Mouse (Mus musculus) megakaryocyte, adult 5-6 weeks (primary cell): ENCODE measurements around the gene Elovl2. TPM values are rescaled to one million over a fixed set of nuclear protein-coding genes. Genes with fewer than 3 reads are reported as not detected.
"Not testable (repeated sequence)": the region's sequence is repeated elsewhere in the genome, so short reads cannot be mapped to it uniquely, and the experiment has no call there.

Source experiments
- ATAC-seq: 2 replicates; pipeline ENCODE4 v1.8.0; 2016; ENCODE audit warnings: mild to moderate bottlenecking, inconsistent platforms; ENCODE audit not compliant: poor library complexity, severe bottlenecking
- total RNA-seq, 2 experiments: library from RNA; stranded (forward) in 1 of 2; stranded (reverse) in 1 of 2; fragments of 153-499, 151-499 nt in 1 of 2; fragments of 221-1000, 200-1000 nt in 1 of 2; gene quantifications; 2 replicates each; pipeline versions ENCODE4 v1.2.3 to v1.2.4; 2015 to 2017

Elovl2 gene
- total RNA-seq (2015), result not detected in 2 replicates
- total RNA-seq (2017), result not detected in 2 replicates

GRCm38 (mm10) chr13:41220304-41220834 lies at the start of gene Elovl2:
Gene Elovl2 (minus strand): TSS chr13:41220405.
- ATAC-seq, result peak; percentile 84

- no peak for ATAC-seq
These were observed 47.7 kb upstream of the Elovl2 start for GRCm38 (mm10) chr13:41267827-41268408.

- peak; percentile 79 for ATAC-seq
These were observed 43.2 kb upstream of the Elovl2 start for GRCm38 (mm10) chr13:41263304-41264006.

GRCm38 (mm10) chr13:41261617-41262016 lies 41.4 kb upstream of the Elovl2 start:
- ATAC-seq, result not testable (repeated sequence)

GRCm38 (mm10) chr13:41257851-41258250 lies 37.6 kb upstream of the Elovl2 start:
- ATAC-seq, result no peak

- no peak for ATAC-seq
These were observed 36.8 kb upstream of the Elovl2 start for GRCm38 (mm10) chr13:41256962-41257361.

- ATAC-seq, result no peak
These were observed 35.9 kb upstream of the Elovl2 start for GRCm38 (mm10) chr13:41256126-41256525.

- ATAC-seq, result no peak
These were observed 32.5 kb upstream of the Elovl2 start for GRCm38 (mm10) chr13:41252736-41253135.

GRCm38 (mm10) chr13:41252141-41252540 lies 31.9 kb upstream of the Elovl2 start:
- ATAC-seq, result no peak

GRCm38 (mm10) chr13:41251667-41252066 lies 31.5 kb upstream of the Elovl2 start:
- no peak for ATAC-seq

GRCm38 (mm10) chr13:41251232-41251631 lies 31.0 kb upstream of the Elovl2 start:
- not testable (repeated sequence) for ATAC-seq

- ATAC-seq, result peak; percentile 0; the same call in 1 of the 2 replicates
These were observed 30.2 kb upstream of the Elovl2 start for GRCm38 (mm10) chr13:41250318-41250981.

- peak; percentile 98 for ATAC-seq
These were observed 29.5 kb upstream of the Elovl2 start, which contains the start of gene Smim13 for GRCm38 (mm10) chr13:41249538-41250317. Gene Smim13 (plus strand): TSS chr13:41249844.

- peak; percentile 10 for ATAC-seq
These were observed 28.7 kb upstream of the Elovl2 start for GRCm38 (mm10) chr13:41248751-41249520.

- ATAC-seq, result no peak
These were observed 24.2 kb upstream of the Elovl2 start for GRCm38 (mm10) chr13:41244306-41244830.

GRCm38 (mm10) chr13:41241557-41241956 lies 21.4 kb upstream of the Elovl2 start:
- ATAC-seq, result no peak

- peak; percentile 77 for ATAC-seq
These were observed 18.6 kb upstream of the Elovl2 start for GRCm38 (mm10) chr13:41238805-41239130.

GRCm38 (mm10) chr13:41238035-41238804 lies 18.0 kb upstream of the Elovl2 start:
- no peak for ATAC-seq
